Mouse (Mus musculus) C2C12 (cell line): ENCODE results near the gene Snai3. TPM values are rescaled to one million over a fixed set of nuclear protein-coding genes. Genes with fewer than 3 reads are reported as not detected.

Source experiments
- H3K27me3 ChIP-seq: one replicate; pipeline ENCODE4 v1.6.1; 2011; ENCODE audit not compliant: control insufficient read depth, insufficient read depth, insufficient read length
- H3K36me3 ChIP-seq: one replicate; pipeline ENCODE4 v1.6.1; 2011; ENCODE audit not compliant: control insufficient read depth, insufficient read depth
- H3K4me3 ChIP-seq: one replicate; pipeline ENCODE4 v1.5.1; 2011; ENCODE audit warnings: mild to moderate bottlenecking, control low read depth; ENCODE audit not compliant: poor library complexity, insufficient read depth, severe bottlenecking
- H3K79me2 ChIP-seq: one replicate; pipeline ENCODE4 v1.6.1; 2011; ENCODE audit not compliant: control insufficient read depth, insufficient read depth
- H3K79me3 ChIP-seq: one replicate; pipeline ENCODE4 v1.6.1; 2011; ENCODE audit warnings: low read depth, control low read depth
- H3ac ChIP-seq: one replicate; pipeline ENCODE3; 2011; ENCODE audit warnings: low read depth; ENCODE audit not compliant: control insufficient read depth, insufficient read length
- CEBPB ChIP-seq: IDR thresholded peaks from one replicate; pipeline ENCODE4 v1.6.1; 2011; ENCODE audit warnings: low read depth, mild to moderate bottlenecking, control low read depth, moderate library complexity
- CTCF ChIP-seq: IDR thresholded peaks from one replicate; pipeline ENCODE4 v1.5.1; 2011; ENCODE audit not compliant: control insufficient read depth, insufficient read depth, insufficient read length
- FOSL1 ChIP-seq: IDR thresholded peaks from one replicate; pipeline ENCODE4 v1.8.0; 2011; ENCODE audit warnings: mild to moderate bottlenecking, low read length; ENCODE audit not compliant: poor library complexity, insufficient read depth, severe bottlenecking
- MAX ChIP-seq: IDR thresholded peaks from one replicate; pipeline ENCODE4 v1.6.1; 2011; ENCODE audit warnings: mild to moderate bottlenecking, control low read depth
- MYOD1 ChIP-seq: IDR thresholded peaks from one replicate; pipeline ENCODE4 v1.6.1; 2011; ENCODE audit warnings: low read depth; ENCODE audit not compliant: control insufficient read depth, insufficient read length
- MYOG ChIP-seq: IDR thresholded peaks from one replicate; pipeline ENCODE4 v1.6.1; 2011; ENCODE audit not compliant: control insufficient read depth, insufficient read length; ENCODE audit errors: extremely low read depth
- USF1 ChIP-seq: IDR thresholded peaks from one replicate; pipeline ENCODE4 v1.6.1; 2011; ENCODE audit warnings: low read depth, mild to moderate bottlenecking, control low read depth, moderate library complexity
- polyA plus RNA-seq: library from polyadenylated mRNA; unstranded; fragments of >200 nt; fragmentation: generic; extraction: Trizol; gene quantifications from one replicate; pipeline ENCODE4 v1.2.1, GENCODE M21; 2012; ENCODE audit warnings: missing spikeins

Snai3 gene
- polyA plus RNA-seq, 1 experiment: 0.08 TPM

GRCm38 (mm10) chr8:122484831-122485230, 24.3 kb upstream of the Snai3 start:
- TF ChIP-seq MYOD1 (peak; percentile 53), MYOG (no peak)
- peaks cover 82% of the 10 kb centered on the region for H3K36me3 ChIP-seq
- H3K79me2 ChIP-seq: no peaks in the 10 kb centered on the region
- H3K79me3 ChIP-seq: no peaks in the 10 kb centered on the region
- H3ac ChIP-seq: no peak overlapping the region
- H3K27me3 ChIP-seq: no peaks in the 10 kb centered on the region
- no peak overlapping the region for H3K4me3 ChIP-seq

- no peaks in the 10 kb centered on the region for H3K79me3 ChIP-seq
- H3ac ChIP-seq: no peak overlapping the region
- no peak for TF ChIP-seq FOSL1
- no peak for TF ChIP-seq MAX
- no peak for TF ChIP-seq CEBPB
- no peak for TF ChIP-seq MYOG
- TF ChIP-seq USF1: no peak
- no peak for TF ChIP-seq CTCF
- TF ChIP-seq MYOD1: no peak
- no peaks in the 10 kb centered on the region for H3K79me2 ChIP-seq
- peaks cover 80% of the 10 kb centered on the region for H3K36me3 ChIP-seq
- no peak overlapping the region for H3K4me3 ChIP-seq
- no peaks in the 10 kb centered on the region for H3K27me3 ChIP-seq
Observed at GRCm38 (mm10) chr8:122483877-122484276, 23.3 kb upstream of the Snai3 start.

GRCm38 (mm10) chr8:122482448-122482847, 21.9 kb upstream of the Snai3 start:
- H3K79me2 ChIP-seq: peaks cover 5% of the 10 kb centered on the region
- no peaks in the 10 kb centered on the region for H3K79me3 ChIP-seq
- TF ChIP-seq CEBPB (no peak), USF1 (no peak), MYOG (no peak), MAX (no peak), FOSL1 (no peak), MYOD1 (no peak), CTCF (no peak)
- no peak overlapping the region for H3ac ChIP-seq
- H3K4me3 ChIP-seq: no peak overlapping the region
- H3K27me3 ChIP-seq: no peaks in the 10 kb centered on the region
- H3K36me3 ChIP-seq: peaks cover 76% of the 10 kb centered on the region

DNA sequence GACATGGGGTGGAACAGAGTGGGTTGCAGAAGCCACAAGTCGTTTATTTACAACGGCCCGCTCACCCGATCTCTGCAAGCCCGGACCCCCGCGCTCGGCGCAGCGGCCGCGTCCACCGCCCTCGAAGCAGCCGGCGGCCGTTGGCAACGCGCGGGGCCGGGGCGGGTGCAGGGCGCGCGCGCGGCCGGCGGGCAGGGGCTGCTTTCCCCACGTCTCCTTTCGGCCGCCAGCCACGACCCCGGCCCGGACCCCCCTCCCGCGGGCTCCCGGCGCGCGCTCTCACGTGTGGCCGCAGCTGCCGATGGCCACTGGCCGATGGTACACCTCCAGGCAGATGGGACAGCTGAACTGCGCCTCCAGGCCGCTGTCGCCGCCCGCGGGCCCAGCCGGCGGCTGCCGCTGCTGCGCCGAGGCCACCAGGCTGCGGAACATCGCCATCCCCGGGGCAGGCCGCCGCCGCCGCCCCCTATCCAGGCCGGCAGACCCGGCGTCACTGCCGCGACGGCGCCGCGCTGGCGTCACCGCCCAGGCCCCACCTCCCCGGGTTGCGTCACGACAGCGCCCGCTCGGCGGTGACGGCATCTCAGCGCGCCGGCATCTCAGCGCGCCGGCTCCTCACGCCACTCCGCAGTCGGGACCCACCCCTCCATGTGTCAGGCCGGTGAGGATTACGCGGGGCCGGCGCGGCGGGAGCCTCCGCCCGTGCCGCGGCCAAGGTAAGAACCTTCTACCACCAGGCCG, 15.2 kb upstream of the Snai3 start, which contains the start of the genes Rnf166 and Ctu2:
Rnf166 (minus strand) TSS at position 485 of the 741 bp plus-strand sequence.
Ctu2 (plus strand) TSS at position 564 of the 741 bp plus-strand sequence.
- H3K4me3 ChIP-seq: peak within 1 kb of the TSS; percentile 93
- peak within 1 kb of the TSS; percentile 100 for H3ac ChIP-seq
- no peaks in the 10 kb centered on the region for H3K27me3 ChIP-seq
- H3K79me2 ChIP-seq: peaks cover 42% of the 10 kb centered on the region
- TF ChIP-seq CTCF (no peak), FOSL1 (no peak), MAX (peak; percentile 53), MYOD1 (no peak), CEBPB (peak; percentile 51), MYOG (no peak), USF1 (no peak)
- H3K36me3 ChIP-seq: peaks cover 25% of the 10 kb centered on the region
- H3K79me3 ChIP-seq: peaks cover 9% of the 10 kb centered on the region

DNA sequence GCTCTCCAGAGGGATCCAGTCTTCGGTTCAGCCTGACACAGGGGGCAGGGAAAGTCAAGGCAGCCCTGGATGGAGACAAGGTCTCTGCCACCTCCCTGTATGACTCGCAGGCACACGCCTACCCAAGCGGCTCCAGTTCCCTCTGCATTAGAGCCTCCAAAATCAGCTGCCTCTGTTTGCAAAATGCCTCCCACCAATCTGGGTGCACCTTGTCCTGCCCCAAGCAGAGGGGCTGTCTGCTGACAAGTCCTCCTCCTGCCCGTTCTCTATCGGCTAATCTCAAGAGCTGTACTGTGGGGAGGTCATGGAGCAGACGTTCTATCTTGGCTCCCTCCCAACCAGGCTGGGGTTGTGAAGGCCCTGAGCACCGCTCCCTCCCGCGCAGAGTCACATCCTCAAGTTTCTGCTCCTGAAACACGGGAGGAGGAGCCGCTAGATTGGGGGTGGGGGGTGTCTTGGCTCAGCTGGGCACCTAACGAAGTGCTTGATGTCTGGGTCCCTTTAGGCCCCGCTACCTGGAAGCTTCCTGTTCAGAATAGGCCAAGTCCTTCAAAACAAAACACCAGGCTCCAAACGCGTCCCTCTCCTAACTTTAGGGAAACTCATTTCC, 14.5 kb upstream of the Snai3 start:
- no peak for TF ChIP-seq CEBPB
- TF ChIP-seq CTCF: no peak
- H3ac ChIP-seq: peak overlapping the region; percentile 100

More for the DNA sequence above, 14.5 kb upstream of the Snai3 start:
- no peaks in the 10 kb centered on the region for H3K27me3 ChIP-seq
- peaks cover 23% of the 10 kb centered on the region for H3K36me3 ChIP-seq
- peaks cover 9% of the 10 kb centered on the region for H3K79me3 ChIP-seq
- H3K4me3 ChIP-seq: peak overlapping the region; percentile 93
- H3K79me2 ChIP-seq: peaks cover 42% of the 10 kb centered on the region
